Mouse (Mus musculus) inflammation-experienced regulatory T-cells, adult 6 months (primary cell): ENCODE results near the gene Xrcc4. TPM values are rescaled to one million over a fixed set of nuclear protein-coding genes. Genes with fewer than 3 reads are reported as not detected.

Experiments used
- ATAC-seq: one replicate; pipeline ENCODE4 v1.8.0; 2017
- polyA plus RNA-seq, 3 experiments: library from polyadenylated mRNA; unstranded; fragments of 100-300 nt; shearing (Covaris generic); gene quantifications; one replicate each; pipeline ENCODE4 v1.2.1; 2017

Gene Xrcc4
- polyA plus RNA-seq, 3 experiments from 2014 or later: 24.7 to 33.9 (median 30.0) TPM

GRCm38 (mm10) chr13:89929477-89929876, 159.9 kb downstream of the Xrcc4 start:
- ATAC-seq: no peak

- ATAC-seq: no peak
These were observed 170.5 kb downstream of the Xrcc4 start for GRCm38 (mm10) chr13:89918814-89919481.

- no peak for ATAC-seq
These were observed 175.1 kb downstream of the Xrcc4 start for GRCm38 (mm10) chr13:89914332-89914731.

- no peak for ATAC-seq
These were observed 175.5 kb downstream of the Xrcc4 start for GRCm38 (mm10) chr13:89913891-89914290.

GRCm38 (mm10) chr13:89906120-89906519, 183.3 kb downstream of the Xrcc4 start:
- no peak for ATAC-seq

- ATAC-seq: no peak
These were observed 190.3 kb downstream of the Xrcc4 start for GRCm38 (mm10) chr13:89899066-89899465.

- no peak for ATAC-seq
These were observed 197.3 kb downstream of the Xrcc4 start for GRCm38 (mm10) chr13:89892140-89892539.

GRCm38 (mm10) chr13:89890159-89890558, 199.2 kb downstream of the Xrcc4 start:
- ATAC-seq: no peak

GRCm38 (mm10) chr13:89889074-89889473, 200.3 kb downstream of the Xrcc4 start:
- peak; percentile 50 for ATAC-seq

- no peak for ATAC-seq
These were observed 205.9 kb downstream of the Xrcc4 start for GRCm38 (mm10) chr13:89883523-89883922.

- ATAC-seq: no peak
These were observed 208.1 kb downstream of the Xrcc4 start for GRCm38 (mm10) chr13:89881281-89881680.

- ATAC-seq: no peak
These were observed 210.5 kb downstream of the Xrcc4 start for GRCm38 (mm10) chr13:89878832-89879468.

- ATAC-seq: no peak
These were observed 213.9 kb downstream of the Xrcc4 start for GRCm38 (mm10) chr13:89875499-89875898.

GRCm38 (mm10) chr13:89872725-89873124, 216.7 kb downstream of the Xrcc4 start:
- ATAC-seq: no peak

- ATAC-seq: no peak
These were observed 235.3 kb downstream of the Xrcc4 start for GRCm38 (mm10) chr13:89854139-89854538.

GRCm38 (mm10) chr13:89850746-89851145, 238.7 kb downstream of the Xrcc4 start:
- ATAC-seq: no peak

- ATAC-seq: no peak
These were observed 239.5 kb downstream of the Xrcc4 start for GRCm38 (mm10) chr13:89849955-89850354.

GRCm38 (mm10) chr13:89838635-89839034, 250.8 kb downstream of the Xrcc4 start:
- no peak for ATAC-seq

GRCm38 (mm10) chr13:89834485-89834884, 254.9 kb downstream of the Xrcc4 start:
- ATAC-seq: no peak

GRCm38 (mm10) chr13:89833053-89833670, 256.2 kb downstream of the Xrcc4 start:
- ATAC-seq: no peak

- ATAC-seq: no peak
These were observed 260.9 kb downstream of the Xrcc4 start for GRCm38 (mm10) chr13:89828429-89828970.

GRCm38 (mm10) chr13:89827838-89828237, 261.6 kb downstream of the Xrcc4 start:
- no peak for ATAC-seq

- ATAC-seq: no peak
These were observed 274.9 kb downstream of the Xrcc4 start for GRCm38 (mm10) chr13:89814543-89814942.

GRCm38 (mm10) chr13:89812169-89812568, 277.2 kb downstream of the Xrcc4 start:
- ATAC-seq: no peak
